Mouse (Mus musculus) ES-Bruce4 (cell line): Measurements from ENCODE around the gene Tomm5.

Experiments
- CTCF ChIP-seq: IDR thresholded peaks from one replicate; pipeline ENCODE4 v1.8.1; 2011; ENCODE audit warnings: low read depth, low read length
- POLR2A ChIP-seq: IDR thresholded peaks from one replicate; pipeline ENCODE4 v1.8.1; 2011; ENCODE audit warnings: low read length; ENCODE audit not compliant: insufficient read depth

DNA sequence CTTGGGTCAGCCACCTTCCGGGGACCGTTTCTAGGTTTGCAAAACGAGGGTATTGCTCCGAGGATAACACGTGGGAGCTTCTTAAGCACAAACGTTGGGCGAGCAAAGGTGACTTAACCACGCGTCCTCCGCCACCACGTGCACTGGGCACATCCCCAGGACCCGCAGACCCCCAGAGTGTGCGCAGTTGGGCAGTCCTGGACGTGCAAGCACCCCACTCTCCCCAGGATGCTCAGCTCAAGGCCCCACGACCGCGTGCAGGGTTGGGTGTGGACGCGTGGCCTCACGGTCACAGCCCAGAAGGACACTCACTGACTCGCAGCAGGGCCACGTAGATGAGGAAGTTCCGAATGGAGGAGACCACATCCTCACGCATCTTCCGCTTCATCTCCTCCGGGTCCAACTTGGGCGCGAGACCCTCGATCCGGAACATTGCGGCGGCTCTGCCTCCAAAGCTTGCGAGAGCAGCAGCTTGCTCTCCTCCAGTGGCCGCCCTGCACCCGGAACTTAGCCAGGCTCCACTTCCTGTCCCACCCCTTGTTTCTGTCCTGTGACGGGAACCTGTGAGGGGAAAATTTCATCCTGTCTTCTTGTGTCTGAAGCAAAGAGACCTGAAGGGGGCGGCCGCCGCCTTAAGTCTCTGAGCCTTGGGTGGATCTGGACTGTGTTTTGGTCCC, at the start of gene Tomm5:
- TF ChIP-seq CTCF (peak; percentile 55), POLR2A (peak; percentile 75)
